10 mouse cellular contexts compared by ENCODE assay signal in the genomic region with DNA sequence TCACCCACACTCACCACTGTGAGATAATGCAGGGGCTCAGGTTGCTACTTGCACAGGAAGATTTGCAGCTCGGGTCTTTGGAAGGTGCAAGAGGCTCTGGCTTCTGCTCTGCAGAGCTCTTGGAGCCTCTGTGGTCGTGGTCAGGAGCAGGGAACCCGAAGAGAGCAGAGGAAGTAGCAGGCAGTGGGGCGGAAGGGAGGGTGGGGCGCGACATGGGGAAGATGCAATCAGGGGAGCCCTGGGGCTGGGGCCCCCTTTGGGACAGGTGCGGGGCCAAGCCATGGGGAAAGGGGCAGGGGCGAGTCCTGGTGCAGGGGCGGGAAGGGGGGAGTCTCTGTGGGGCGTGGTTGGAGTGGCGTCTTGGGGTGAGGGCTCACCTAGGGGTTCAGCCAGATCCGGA. TPM values are rescaled to one million over a fixed set of nuclear protein-coding genes. Genes with fewer than 3 reads are reported as not detected.
DNase-seq lines count a peak whose midpoint lies in the region; ATAC-seq and TF ChIP-seq lines count a peak whose summit lies in the region.
"Had no signal": no experiment of that assay in that cellular context is flagged by ENCODE, and none has a peak within 500 bp of the region (broad histone marks: within the 10 kb centered on the region; RNA-seq: fewer than 3 reads in every experiment).

A gene (minus strand): TSS at position 184 of the 400 bp plus-strand sequence.

- H3K27ac ChIP-seq in hindbrain, postnatal 0 days, result no peak within 1 kb of the TSS
- H3K27ac ChIP-seq in hindbrain, embryonic 16.5 days (ENCODE audit: low read depth, low read length), result no peak within 1 kb of the TSS
- H3K27ac ChIP-seq in liver, embryonic 16.5 days (ENCODE audit: low read length), result no peak within 1 kb of the TSS
- H3K27ac ChIP-seq in stomach, embryonic 15.5 days, result no peak within 1 kb of the TSS
- H3K27ac ChIP-seq in forebrain, embryonic 15.5 days (replicated peaks), result no peak within 1 kb of the TSS
- H3K27ac ChIP-seq: hindbrain, embryonic 14.5 days had no signal

- 45% methylated on average over 12 of the region's 12 CpGs for WGBS in hindbrain, postnatal 0 days
- WGBS in hindbrain, embryonic 16.5 days, result 43% methylated on average over 12 of the region's 12 CpGs
- WGBS in liver, embryonic 16.5 days (ENCODE audit: insufficient replicate concordance), result 9% methylated on average over 12 of the region's 12 CpGs
- WGBS in stomach, embryonic 15.5 days, result 24% methylated on average over 12 of the region's 12 CpGs
- 34% methylated on average over 12 of the region's 12 CpGs for whole genome bisulfite sequencing in forebrain, embryonic 15.5 days

- no peak within 1 kb of the TSS for H3K9ac ChIP-seq in hindbrain, postnatal 0 days (replicated peaks; ENCODE audit: low read length)
- no peak within 1 kb of the TSS for H3K9ac ChIP-seq in hindbrain, embryonic 16.5 days (ENCODE audit: low read depth, low read length)
- no peak within 1 kb of the TSS for H3K9ac ChIP-seq in liver, embryonic 16.5 days (ENCODE audit: low read depth, low read length)
- no peak within 1 kb of the TSS for H3K9ac ChIP-seq in stomach, embryonic 15.5 days
- no peak within 1 kb of the TSS for H3K9ac ChIP-seq in forebrain, embryonic 15.5 days (replicated peaks)
- H3K9ac ChIP-seq: hindbrain, embryonic 14.5 days had no signal

- no peak for ATAC-seq in hindbrain, postnatal 0 days
- no peak for ATAC-seq in hindbrain, embryonic 16.5 days
- ATAC-seq in common myeloid progenitor, adult 5-6 weeks (replicated peaks; ENCODE audit: low read depth, poor library complexity, severe bottlenecking), result peak; percentile 80
- ATAC-seq in liver, embryonic 16.5 days (ENCODE audit: low read depth), result peak; percentile 48; the same call in 1 of the 2 replicates
- ATAC-seq in stomach, embryonic 15.5 days (ENCODE audit: insufficient read depth, low FRiP score, low read depth), result peak; percentile 50; the same call in 1 of the 2 replicates
- ATAC-seq in forebrain, embryonic 15.5 days (replicated peaks), result no peak

- TF ChIP-seq CTCF in hindbrain, postnatal 0 days (IDR thresholded peaks at IDR 0.05; ENCODE audit: low read depth), result no peak

- no peaks in the 10 kb centered on the region for H3K9me3 ChIP-seq in hindbrain, postnatal 0 days (ENCODE audit: low read length)
- no peaks in the 10 kb centered on the region for H3K9me3 ChIP-seq in hindbrain, embryonic 16.5 days (ENCODE audit: control insufficient read depth, low read length)
- no peaks in the 10 kb centered on the region for H3K9me3 ChIP-seq in liver, embryonic 16.5 days (replicated peaks; ENCODE audit: control insufficient read depth, low read length)
- no peaks in the 10 kb centered on the region for H3K9me3 ChIP-seq in stomach, embryonic 15.5 days
- no peaks in the 10 kb centered on the region for H3K9me3 ChIP-seq in forebrain, embryonic 15.5 days

- H3K4me1 ChIP-seq in hindbrain, postnatal 0 days (ENCODE audit: insufficient read depth, low read length), result no peaks in the 10 kb centered on the region
- H3K4me1 ChIP-seq in hindbrain, embryonic 16.5 days (ENCODE audit: control insufficient read depth, insufficient read depth, low read depth, low read length), result no peaks in the 10 kb centered on the region
- H3K4me1 ChIP-seq in liver, embryonic 16.5 days (ENCODE audit: control insufficient read depth, low read depth, low read length), result no peaks in the 10 kb centered on the region
- no peaks in the 10 kb centered on the region for H3K4me1 ChIP-seq in stomach, embryonic 15.5 days
- H3K4me1 ChIP-seq in forebrain, embryonic 15.5 days, result no peaks in the 10 kb centered on the region

- H3K4me3 ChIP-seq in hindbrain, postnatal 0 days (ENCODE audit: low read length), result no peak within 1 kb of the TSS
- no peak within 1 kb of the TSS for H3K4me3 ChIP-seq in hindbrain, embryonic 16.5 days (ENCODE audit: low read length)
- peak within 1 kb of the TSS; percentile 35 for H3K4me3 ChIP-seq in liver, embryonic 16.5 days (ENCODE audit: low read depth, low read length)
- peak within 1 kb of the TSS; percentile 18; the same call in 1 of the 2 replicates for H3K4me3 ChIP-seq in stomach, embryonic 15.5 days (replicated peaks)
- no peak within 1 kb of the TSS for H3K4me3 ChIP-seq in forebrain, embryonic 15.5 days

- H3K4me2 ChIP-seq in hindbrain, postnatal 0 days (ENCODE audit: low read depth, low read length), result 0 out of 2 replicates have a peak within 1 kb of the TSS, but pooled peaks have one; percentile 16
- no peak within 1 kb of the TSS for H3K4me2 ChIP-seq in hindbrain, embryonic 16.5 days (ENCODE audit: low read length)
- H3K4me2 ChIP-seq in liver, embryonic 16.5 days (ENCODE audit: low read depth, low read length), result peak within 1 kb of the TSS; percentile 36; the same call in 1 of the 2 replicates
- H3K4me2 ChIP-seq in stomach, embryonic 15.5 days, result peak within 1 kb of the TSS; percentile 47
- no peak within 1 kb of the TSS for H3K4me2 ChIP-seq in forebrain, embryonic 15.5 days (replicated peaks)
- H3K4me2 ChIP-seq: hindbrain, embryonic 14.5 days had no signal

- no peaks in the 10 kb centered on the region for H3K36me3 ChIP-seq in hindbrain, postnatal 0 days (ENCODE audit: insufficient read depth, low read length)
- H3K36me3 ChIP-seq in hindbrain, embryonic 16.5 days (ENCODE audit: control insufficient read depth, insufficient read depth, low read length), result no peaks in the 10 kb centered on the region
- no peaks in the 10 kb centered on the region for H3K36me3 ChIP-seq in liver, embryonic 16.5 days (ENCODE audit: control insufficient read depth, insufficient read depth)
- H3K36me3 ChIP-seq in stomach, embryonic 15.5 days, result no peaks in the 10 kb centered on the region
- H3K36me3 ChIP-seq in forebrain, embryonic 15.5 days, result no peaks in the 10 kb centered on the region

- no peak for DNase-seq in hindbrain, postnatal 0 days (ENCODE audit: low spot score)
- no peak for DNase-seq in right cerebral cortex, adult 18-20 months
- no peak for DNase-seq in retina, postnatal 1 day
- DNase-seq: adrenal gland, postnatal 25 days had no signal

- no peaks in the 10 kb centered on the region for H3K27me3 ChIP-seq in hindbrain, postnatal 0 days (ENCODE audit: insufficient read depth, low read length)
- no peaks in the 10 kb centered on the region for H3K27me3 ChIP-seq in hindbrain, embryonic 16.5 days (replicated peaks; ENCODE audit: control insufficient read depth, insufficient read depth, low read length)
- H3K27me3 ChIP-seq in liver, embryonic 16.5 days (ENCODE audit: control insufficient read depth, insufficient read depth, low read depth, low read length), result no peaks in the 10 kb centered on the region
- H3K27me3 ChIP-seq in stomach, embryonic 15.5 days (replicated peaks), result no peaks in the 10 kb centered on the region
- no peaks in the 10 kb centered on the region for H3K27me3 ChIP-seq in forebrain, embryonic 15.5 days

RNA-seq across cellular contexts. Expression of the gene that starts here (rescaled TPM):
- 0.14 and 0.16 TPM in 2 replicates for total RNA-seq in hindbrain, postnatal 0 days (2014; rRNA removed)
- 0.24 and 0.33 TPM in 2 replicates for polyA plus RNA-seq in hindbrain, postnatal 0 days (2015; fragmentation: Nextera tagmentation; extraction: Ambion mirVana)
- polyA plus RNA-seq in hindbrain, embryonic 16.5 days (2015; fragmentation: Nextera tagmentation; extraction: Ambion mirVana), result 0.32 and 0.43 TPM in 2 replicates
- 0.32 TPM in 1 of 2 replicates, not detected in the other for total RNA-seq in common myeloid progenitor, adult 5-6 weeks (2017)
- 5.5 and 5.8 TPM in 2 replicates for polyA plus RNA-seq in liver, embryonic 16.5 days (2015; fragmentation: Nextera tagmentation; extraction: Ambion mirVana)
- 2.2 and 2.6 TPM in 2 replicates for polyA plus RNA-seq in stomach, embryonic 15.5 days (2015; fragmentation: Nextera tagmentation; extraction: Ambion mirVana)
- polyA plus RNA-seq in forebrain, embryonic 15.5 days (2015; fragmentation: Nextera tagmentation; extraction: Ambion mirVana), result 0.22 and 0.23 TPM in 2 replicates

Comparison
In these comparisons a context has a peak if more than half of its experiments do, and no peak if none do; other contexts are left out.
1. H3K4me2 ChIP-seq: peak in hindbrain, postnatal 0 days (single experiment), liver, embryonic 16.5 days (single experiment) and stomach, embryonic 15.5 days (single experiment); none in hindbrain, embryonic 16.5 days (single experiment) and forebrain, embryonic 15.5 days (single experiment).
2. Peak in ATAC-seq in common myeloid progenitor, adult 5-6 weeks; RNA of the gene not detected or under 1 TPM.
3. ATAC-seq: peak in liver, embryonic 16.5 days (single experiment) and stomach, embryonic 15.5 days (single experiment); none in hindbrain, postnatal 0 days (single experiment), hindbrain, embryonic 16.5 days (single experiment) and forebrain, embryonic 15.5 days (single experiment).
4. H3K4me3 ChIP-seq: peak in liver, embryonic 16.5 days (single experiment) and stomach, embryonic 15.5 days (single experiment); none in hindbrain, postnatal 0 days (single experiment), hindbrain, embryonic 16.5 days (single experiment) and forebrain, embryonic 15.5 days (single experiment).